Mouse (Mus musculus): ENCODE results near the gene Lamb3.

DNA sequence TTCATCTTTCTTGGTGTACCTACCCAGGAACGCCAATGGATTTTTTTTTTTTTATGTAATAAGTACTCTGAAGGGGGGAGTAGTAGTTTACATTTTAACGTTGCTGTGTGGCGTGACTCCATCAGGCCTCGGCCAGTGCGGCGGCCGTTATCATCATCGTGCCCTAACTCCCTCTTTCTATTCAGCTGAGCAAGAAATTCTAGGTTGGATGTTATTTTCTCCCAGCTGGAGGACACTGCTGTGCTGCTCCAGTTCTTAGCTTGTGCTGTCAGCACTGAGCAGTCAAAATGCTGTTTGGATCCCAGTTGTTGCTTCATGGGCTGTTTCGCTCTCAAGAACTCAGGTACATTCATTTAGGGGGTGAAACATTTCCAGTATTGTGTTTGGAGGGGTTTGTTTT lies 52.1 kb downstream of the Lamb3 start:
- TF ChIP-seq CTCF (IDR thresholded peaks at IDR 0.05; ENCODE audit: extremely low read depth, insufficient read depth, insufficient read length, insufficient replicate concordance), result no peak
- no peak for TF ChIP-seq POLR2A (IDR thresholded peaks at IDR 0.05; ENCODE audit: low read depth, low read length)

Measured in spleen, adult 2 months (tissue).